Mouse (Mus musculus) lung, adult 2 months (tissue): ENCODE results near the gene Entpd8.

Experiments
- CTCF ChIP-seq: fragments of 200-500 bp; IDR thresholded peaks from 2 replicates; pipeline ENCODE4 v1.5.1; 2011; ENCODE audit warnings: mild to moderate bottlenecking, low read length, control low read depth; ENCODE audit not compliant: insufficient read depth
- POLR2A ChIP-seq: fragments of 200-500 bp; IDR thresholded peaks from 2 replicates; pipeline ENCODE4 v1.6.1; 2011; ENCODE audit warnings: low read depth, mild to moderate bottlenecking, control low read depth, low read length, borderline replicate concordance; ENCODE audit errors: extremely low read depth

DNA sequence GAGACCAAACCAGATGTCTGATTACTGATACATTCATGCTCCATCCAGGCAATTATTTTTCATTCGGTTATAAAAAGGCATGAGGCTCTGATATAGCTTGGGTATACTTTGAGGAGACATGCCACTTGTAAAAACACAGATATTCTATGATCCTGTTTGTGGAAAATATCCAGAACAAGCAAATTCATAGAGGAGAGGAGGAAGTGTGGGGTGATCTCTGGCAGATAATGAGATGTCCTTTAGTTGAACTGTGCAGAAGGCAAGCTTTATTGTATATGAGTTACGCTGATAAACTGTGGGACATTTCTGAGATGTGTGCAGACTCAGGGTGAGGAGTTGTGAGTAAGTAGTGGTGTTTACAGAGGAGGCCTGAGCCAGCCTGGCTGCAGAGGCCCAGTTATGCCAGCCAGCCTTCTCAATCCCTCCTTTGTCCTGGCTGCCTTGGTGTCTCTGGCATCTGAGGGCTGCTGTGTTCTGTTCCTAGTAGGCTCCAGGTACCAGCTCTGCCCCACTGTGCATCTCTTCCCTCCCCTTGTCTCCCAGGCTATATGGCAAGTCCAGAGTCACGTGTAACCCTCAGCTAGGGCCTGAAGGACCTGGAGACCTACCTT lies 18.0 kb downstream of the Entpd8 start:
- TF ChIP-seq CTCF (no peak), POLR2A (no peak)
